Mouse (Mus musculus): ENCODE measurements around the gene Arhgef28.

- TF ChIP-seq CTCF (IDR thresholded peaks at IDR 0.05; ENCODE audit: extremely low read depth, insufficient read depth, insufficient read length, insufficient replicate concordance), result no peak
- no peak for TF ChIP-seq POLR2A (IDR thresholded peaks at IDR 0.05; ENCODE audit: low read depth, low read length)
Measured at GRCm38 (mm10) chr13:97977104-97977503, 229.1 kb downstream of the Arhgef28 start.
